Mouse (Mus musculus) activated CD4-positive, CD25-positive, alpha-beta regulatory T cell, adult 4 months (primary cell): ENCODE data around the gene Plcd1. TPM values are rescaled to one million over a fixed set of nuclear protein-coding genes. Genes with fewer than 3 reads are reported as not detected.

Experiments
- ATAC-seq: one replicate; pipeline ENCODE4 v1.8.0; 2017
- polyA plus RNA-seq, 2 experiments: library from polyadenylated mRNA; unstranded; fragments of 100-300 nt; shearing (Covaris generic); gene quantifications; one replicate each; pipeline ENCODE4 v1.2.1; 2017

The Plcd1 gene
- polyA plus RNA-seq, 2 experiments from 2014 or later = 2.3 to 4.5 TPM

DNA sequence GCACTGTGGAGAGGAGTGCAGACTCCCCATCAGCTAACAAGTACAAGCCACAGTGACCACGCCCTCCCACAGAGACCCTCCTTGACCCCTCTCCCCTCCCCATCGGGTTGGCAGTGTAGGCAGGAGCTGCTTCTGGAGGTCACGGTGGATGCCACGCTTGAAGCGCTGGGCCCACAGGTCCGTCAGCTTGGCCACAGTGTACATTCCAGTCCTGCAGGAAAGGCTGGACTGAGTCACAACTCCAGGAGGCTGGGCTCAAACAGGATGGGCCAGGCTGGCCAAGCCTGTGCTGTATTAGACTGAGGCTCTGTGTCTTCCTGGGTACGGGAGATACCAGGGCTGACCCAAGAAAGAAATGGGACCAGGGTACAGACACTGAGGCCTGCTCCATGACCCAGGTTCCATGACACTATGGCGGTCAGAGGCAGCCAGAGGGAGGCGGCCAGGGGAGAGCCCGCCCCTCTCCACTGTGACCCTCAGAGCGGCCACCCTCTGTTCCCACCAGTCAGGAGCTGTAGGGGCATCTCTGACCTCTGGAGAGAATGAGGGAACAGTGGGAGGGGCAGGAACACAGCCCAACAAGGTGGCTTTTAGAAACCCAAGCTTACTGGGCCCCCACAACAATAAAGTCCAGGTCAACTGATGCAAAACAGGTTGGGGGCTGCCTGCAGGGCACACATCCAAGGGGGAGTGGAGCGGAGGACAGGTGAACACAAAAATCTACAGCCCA, 1.6 kb downstream of the Plcd1 start:
- ATAC-seq = no peak

DNA sequence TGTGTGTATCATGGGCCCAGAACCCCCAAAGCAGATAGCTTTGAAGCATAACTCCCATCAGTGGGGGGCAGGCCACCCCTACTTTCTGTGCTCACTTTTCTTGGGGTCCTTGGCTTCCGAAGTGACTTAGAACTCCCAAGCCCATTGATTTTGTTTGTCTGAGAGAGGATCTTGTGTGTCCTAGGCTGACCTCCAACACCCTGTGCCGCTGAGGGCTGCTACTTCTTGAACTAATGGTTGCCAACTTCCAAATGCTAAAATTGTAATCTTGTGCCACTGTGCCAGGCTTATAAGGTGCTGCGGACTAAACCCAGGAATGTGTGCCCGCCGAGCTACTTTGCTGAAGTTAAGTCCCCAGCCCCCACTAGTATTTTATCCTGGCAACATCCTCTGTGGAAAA, 2.8 kb downstream of the Plcd1 start:
- no peak for ATAC-seq

DNA sequence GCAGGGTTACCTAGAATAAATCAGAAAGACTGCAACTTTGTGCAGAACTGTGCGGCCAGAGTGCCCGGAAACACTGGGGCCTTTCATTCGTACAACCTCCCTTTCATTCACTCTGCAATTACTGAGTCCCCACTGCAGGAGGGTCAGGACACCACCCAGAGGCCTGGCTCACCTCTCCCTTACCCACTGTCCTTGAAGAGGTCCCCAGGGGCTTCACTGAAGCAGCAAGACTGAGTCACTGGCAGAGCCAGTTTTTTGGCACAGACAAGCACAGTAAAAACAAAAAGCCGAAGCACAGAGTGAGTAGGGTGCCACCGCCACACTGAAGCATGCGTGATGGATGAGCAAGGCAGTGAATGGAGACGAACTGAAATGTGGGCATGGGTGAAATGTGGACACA, 3.9 kb downstream of the Plcd1 start:
- ATAC-seq = no peak

DNA sequence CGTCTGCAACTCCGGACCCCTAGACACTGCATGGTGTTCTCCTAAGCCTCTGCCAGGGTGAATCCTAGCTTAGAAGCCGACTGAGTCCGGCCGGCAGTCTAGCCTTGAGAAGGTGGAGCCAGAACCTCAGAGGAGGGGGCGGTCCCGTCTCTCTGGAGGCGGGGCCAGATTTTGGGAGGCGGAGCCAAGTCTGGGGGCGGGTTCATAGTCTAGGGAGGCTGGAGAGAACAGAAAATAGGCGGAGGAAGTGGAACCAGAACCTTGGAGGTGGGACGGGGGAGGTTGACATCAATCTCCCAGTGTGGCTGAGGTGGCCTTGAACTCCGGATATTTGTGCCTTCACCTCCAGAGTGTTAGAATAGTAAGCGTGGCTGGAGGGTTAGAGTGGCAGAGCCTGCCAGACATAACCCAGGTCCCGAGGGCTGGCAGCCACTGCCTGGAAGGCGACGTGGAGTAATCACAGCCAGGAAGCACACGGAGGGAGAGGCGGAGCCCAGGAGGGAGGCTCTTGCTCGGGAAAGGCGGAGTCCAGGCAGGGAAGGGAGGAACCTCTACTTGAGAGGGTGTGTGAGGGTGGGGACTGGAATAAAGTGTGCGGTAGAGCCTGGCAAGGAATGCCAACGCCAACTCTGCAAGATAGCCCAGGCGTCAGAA, 5.0 kb downstream of the Plcd1 start:
- ATAC-seq = peak; percentile 58

DNA sequence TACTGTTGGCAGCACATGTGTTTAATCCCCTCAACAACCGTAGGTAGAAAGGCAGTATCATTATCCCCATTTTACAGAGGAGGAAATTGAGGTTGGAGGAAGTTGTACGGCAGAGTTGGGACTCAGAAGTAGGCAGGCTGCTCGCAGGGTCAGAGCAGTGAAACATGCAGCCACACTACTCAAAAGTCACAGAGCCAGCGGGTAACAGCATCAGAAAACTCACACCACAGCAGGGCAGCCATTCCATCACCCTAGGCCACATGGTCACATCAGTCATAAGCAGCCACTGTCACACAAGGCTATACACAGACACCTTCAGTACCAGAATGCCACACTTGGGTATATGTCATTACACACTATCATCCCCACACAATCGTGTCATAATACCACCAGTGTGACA, 6.0 kb downstream of the Plcd1 start:
- no peak for ATAC-seq

DNA sequence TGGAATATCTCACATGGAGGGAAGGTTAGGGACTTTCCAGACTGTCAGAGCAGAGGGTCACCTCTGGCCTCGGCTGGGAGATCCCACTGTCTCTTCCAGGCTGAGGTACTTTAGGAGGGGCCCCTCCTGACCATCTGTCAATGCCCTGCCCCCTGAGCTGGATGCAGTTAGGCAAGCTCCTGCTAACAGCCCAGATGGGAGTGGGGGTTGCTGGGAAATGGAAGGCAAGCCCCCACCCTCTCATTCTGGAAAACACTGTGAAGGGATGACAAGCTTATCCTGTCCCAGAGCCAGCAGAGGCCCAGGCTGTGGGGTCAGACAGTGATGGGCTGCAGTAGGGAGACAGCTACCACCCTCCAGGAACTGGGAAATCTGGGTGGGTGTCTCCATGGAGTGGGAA, 6.9 kb downstream of the Plcd1 start:
- ATAC-seq = no peak

DNA sequence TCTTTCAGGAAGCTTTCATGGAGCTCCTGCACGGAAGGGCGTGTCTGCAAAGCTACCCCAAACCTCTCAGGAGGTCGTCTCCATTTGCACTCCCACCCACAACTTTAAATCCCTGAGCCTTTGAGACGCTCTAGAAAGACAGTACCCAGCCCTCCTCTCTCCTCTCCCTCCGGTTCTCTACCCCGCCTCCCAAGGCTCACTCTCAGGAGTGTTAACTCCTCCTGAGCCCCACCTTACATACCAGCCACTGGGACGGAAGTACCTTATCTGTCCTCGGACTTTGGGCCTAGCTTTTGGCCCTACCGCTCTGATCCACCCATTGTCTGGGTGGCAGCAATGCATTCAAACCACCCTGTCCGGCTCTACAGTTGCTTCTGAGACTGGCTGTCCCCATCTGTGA, 9.3 kb downstream of the Plcd1 start:
- ATAC-seq = no peak

DNA sequence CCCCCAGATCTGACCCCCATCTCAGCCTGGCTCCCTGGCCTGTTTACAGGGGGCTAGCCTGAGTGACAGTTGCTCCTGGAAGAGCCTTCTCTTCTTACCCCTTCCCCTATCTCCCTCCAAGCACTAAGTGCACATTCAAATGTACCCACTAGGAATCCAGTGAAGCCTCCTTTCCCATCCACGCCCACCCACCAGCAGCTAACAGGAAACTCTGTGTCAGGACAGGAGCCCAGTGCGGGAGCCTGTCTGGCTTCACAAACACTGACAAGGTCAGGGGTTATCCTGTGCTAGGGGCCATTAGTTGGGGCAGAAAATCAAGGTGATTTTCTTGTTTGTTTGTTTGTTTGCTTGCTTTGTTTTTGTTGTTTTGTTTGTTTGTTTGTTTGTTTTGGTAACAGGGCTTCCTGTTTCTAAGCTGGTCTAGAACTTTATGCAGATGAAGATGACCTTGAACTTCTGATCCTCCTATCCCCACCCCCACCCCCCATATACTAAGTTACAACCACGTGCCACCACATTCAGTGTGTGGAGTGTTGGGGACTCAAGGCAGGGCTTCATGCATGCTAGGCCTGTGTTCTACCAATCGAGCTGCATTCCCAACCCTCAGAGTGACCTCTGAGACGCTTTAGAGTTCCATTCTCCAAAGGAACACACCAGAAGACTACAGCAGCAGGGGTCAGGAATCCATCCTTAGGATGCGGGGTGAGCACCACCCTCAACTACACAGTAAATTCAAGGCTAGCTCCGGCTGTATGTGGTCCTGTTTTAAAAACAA, 10.5 kb downstream of the Plcd1 start:
- ATAC-seq = no peak

DNA sequence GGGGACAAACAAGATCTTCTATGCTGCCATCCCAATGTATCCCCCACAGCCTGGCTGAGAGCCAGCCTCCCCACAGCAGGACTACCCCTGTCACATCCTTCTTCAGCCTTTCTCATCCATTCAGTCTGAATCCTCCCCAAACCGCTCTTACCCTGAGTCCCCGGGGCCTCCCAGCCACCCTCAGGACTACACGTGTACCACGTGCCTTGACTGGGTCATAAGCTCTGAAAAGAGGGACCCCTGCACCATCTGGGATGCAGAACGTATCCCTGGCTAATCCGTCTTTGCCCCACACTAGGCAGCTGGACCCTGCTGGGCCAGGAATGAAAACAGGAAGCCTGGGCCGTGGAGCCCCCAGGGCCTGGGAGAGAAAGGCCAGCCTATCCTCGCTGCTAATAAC, 11.3 kb downstream of the Plcd1 start:
- no peak for ATAC-seq

DNA sequence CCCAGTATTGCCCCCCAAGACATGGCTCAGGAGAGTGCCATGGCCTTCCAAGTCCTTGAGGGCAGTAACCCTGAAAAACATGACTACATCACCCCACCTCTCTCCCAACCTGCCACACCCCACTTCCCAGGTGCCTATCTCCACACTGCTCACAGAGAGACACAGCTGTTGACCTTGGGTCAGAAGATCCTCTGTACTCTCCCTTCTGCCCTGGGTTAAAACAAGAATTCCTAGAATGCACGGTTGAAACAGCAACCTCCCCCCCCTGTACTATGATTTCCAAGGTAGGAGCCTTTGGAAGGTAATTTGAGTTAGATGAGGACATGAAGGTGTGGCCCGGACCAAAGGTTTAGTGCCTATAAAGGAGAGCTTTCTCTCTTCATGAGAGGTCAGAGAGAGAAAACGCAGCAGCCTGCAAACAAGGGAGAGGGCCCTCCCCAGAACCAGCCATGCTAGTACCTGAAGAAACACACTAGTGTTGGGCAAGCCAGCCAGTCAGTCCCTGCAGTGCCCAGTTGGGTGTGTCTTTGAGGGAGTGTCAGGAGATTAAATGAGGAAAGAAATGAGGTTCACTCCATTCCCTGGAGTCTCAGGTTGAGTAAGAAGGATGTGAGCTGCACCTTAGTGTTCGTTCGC, 13.1 kb downstream of the Plcd1 start:
- ATAC-seq = no peak

DNA sequence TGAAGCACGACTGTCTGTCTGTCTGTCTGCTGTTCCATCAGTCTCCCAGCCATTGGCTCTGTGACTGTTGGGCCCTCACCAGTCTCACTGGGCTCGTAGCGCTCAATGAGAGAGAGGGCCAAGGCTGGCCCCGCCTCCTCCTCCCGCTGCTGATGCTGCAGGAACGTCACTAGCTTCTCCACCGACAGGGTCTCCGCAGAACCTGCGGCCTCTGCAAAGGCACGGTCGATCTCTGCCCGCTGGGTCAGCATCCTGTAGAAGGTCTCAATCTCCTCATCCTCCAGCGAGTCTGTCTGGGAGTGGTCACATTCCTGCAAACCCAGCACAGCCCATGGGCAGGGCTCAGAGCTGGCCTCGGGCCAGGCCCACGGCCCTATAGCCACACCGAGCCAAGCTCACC, 17.6 kb downstream of the Plcd1 start:
- ATAC-seq = no peak

DNA sequence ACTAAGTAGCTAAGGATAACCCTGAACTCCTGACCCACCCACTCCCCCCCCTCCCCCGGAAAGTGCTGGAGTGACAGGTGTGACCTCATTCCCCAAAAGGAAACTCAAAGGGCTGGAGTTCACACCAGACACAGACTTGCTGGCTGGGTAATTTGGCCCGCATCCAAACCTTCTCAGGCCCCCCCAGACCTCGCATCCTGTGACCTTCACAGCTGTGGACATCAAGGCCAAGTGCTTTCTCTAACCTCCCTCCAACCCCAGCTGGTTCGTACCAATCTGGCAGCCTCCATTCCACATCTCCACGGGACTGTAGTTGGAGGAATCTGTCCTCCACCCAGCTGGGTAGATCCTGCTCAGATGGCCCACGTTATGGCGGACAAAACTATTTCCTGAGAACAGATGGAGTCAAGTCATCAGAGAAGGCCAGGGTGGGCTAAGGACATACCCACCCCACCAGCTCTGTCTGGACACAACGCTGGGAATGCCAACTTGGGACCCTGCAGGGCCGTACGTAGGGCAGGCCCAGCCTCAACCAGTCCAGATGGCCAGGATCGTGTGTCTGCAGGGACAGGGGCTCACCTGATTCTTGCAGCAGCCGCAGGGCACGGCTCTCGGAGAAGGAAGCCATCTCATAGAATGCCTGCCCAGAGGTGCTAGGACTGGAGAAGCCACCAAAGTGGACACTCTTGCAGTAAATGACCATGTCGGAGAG, 20.0 kb downstream of the Plcd1 start:
- ATAC-seq = no peak

DNA sequence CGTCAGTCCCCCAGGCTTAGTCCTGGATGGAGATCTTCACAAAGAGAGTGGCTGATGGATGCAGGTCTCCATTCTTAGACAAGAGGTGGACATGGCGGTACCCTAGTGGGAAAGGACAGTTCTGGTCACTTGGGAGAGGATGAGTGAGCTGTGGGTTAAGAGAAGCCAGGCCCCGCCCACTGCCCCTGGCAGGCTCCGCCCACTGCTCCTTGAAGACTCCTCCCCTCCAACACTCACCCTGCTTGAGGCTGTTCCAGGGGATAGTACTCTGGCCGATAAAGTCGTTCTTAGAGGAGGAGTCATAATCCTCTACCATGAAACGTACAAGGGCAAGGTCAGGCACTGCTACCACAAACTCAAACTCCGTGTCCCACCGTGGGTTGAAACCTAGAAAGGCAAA, 21.5 kb downstream of the Plcd1 start:
- ATAC-seq = no peak

DNA sequence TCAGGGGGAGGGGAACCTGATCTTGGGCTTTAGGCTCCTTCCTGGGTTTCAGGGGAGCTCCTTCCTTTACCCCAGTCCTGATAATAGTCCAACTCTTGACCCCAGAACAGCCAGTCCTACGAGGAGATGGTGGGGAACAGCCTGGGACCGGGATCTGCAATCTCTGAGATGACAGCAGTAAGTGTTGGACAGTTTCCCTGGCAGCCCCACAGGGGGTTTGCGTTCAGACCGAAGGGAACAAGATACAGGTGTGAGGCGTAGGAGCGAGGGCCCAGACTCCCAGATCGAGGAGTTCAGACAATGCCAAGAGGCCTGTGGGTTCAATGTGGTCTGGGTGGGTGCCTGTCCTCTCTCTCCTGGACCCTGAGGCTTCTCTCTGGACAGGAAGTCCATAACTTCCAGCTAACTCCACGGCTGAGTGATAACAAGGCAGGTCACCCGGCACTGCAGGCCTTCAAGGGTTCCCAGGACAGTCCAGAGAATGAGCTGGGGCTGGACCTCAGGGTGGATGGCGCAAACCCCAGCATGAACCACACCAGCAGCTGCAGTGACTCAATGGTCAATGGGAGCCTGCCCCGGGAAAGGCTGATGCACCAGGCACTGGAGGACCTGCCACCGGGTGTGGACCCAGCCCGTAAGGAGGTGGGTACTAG, 23.0 kb downstream of the Plcd1 start:
- no peak for ATAC-seq

DNA sequence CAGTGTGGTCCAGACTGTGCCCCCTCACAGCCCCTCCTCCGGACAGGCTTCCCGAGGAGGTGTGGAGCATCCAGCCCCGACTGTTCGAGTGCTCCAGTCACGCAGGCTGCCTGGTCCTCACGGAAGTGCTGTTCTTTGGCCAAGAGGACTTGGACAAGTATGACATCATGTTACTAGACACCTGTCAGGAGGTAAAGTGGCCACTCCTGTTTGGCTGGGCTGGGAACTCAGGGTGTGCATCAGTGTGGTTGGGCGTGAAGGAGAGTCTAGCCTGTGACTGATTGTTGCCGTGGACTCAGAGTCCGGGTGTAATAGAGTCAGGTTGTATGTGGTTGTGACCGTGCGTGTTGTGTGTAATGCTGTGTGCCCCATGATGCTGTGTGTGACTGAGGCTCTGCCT, 25.0 kb downstream of the Plcd1 start:
- ATAC-seq = no peak

DNA sequence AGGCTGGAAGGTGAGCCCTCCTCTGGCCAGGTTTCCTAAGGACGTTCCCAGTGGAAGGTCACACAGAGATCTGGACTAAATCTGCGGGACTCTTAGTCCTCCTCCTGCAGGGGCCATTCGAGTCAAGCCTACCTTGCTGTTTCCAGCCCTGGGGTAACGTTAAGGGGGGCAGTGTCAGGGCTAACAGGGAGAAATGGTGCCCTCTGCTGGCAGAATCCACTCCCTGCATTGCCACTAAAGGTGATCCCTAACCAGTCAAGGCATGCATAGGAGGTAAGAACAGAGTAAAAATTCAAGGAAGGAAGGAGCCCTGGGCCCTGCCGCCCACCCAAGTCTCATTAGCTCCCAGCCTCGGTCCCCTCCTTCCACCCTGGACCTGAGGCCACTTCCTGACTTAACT, 25.7 kb downstream of the Plcd1 start:
- no peak for ATAC-seq

DNA sequence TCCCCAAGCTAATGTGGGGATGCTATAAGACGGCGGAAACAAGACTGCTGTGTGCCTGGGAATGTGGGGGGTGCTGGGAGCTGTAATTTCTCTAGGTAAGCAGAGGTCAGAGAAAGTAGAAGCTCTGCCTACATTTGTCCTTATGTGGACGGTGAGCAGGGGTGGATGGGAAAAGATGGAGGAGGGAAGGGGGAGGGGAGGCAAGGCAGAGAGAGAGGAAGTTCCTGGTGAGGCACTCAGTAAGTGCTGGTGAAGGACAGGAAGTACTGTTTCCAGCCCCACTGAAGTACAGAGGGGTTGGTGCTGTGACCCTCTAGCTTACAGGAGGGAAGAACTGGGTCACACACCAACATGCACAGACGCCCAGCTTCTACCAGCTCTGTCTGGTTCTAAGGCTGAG, 29.0 kb downstream of the Plcd1 start:
- ATAC-seq = no peak

DNA sequence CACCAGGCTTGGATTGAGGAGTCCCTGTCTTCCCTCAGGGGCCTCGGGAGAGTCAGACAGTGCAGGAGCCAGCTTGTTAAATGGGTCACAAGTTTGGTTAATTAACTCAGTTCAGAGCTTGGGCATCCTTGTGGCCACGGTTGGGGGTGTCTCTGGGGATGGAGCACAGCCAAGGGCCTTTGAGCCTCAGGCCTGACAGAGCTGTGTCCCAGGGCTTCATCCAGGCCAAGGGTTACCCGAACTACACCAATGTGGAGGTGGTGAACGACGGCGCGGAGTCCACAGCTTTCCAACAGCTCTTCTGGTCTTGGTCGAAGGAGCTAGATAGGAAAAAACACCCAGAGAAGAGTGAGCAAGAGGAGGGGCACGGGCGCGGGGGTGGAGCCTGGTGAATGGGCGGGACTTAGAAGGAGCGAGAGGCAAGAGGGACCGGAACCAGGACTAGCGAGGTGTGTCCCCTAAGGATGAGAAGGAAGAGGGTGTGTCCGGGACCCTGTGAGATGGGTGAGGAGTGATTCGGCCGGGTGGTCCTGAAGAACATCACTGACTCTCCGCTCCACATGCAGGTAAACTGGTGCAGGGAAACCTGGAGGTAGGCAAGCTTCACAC, 30.2 kb downstream of the Plcd1 start:
- ATAC-seq = peak; percentile 61

DNA sequence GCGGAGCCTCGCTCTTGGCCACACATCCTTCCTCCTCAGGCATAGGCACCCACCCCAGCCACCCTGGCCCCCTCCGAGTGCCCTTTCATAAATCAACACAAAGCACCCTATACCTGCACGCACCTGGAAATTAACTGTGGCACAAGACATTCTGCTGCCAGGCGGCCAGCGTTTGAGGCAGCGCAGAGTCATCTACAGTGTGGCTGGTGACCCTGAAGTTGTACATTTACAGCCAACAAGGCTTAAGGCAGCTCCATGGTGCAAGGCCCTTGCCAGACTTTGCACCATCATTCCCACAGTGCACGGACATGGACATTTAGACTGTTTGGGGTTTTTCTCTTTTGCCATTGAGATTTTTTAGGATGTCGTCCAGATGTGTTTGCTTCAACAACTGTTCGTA, 32.6 kb downstream of the Plcd1 start:
- ATAC-seq = no peak

DNA sequence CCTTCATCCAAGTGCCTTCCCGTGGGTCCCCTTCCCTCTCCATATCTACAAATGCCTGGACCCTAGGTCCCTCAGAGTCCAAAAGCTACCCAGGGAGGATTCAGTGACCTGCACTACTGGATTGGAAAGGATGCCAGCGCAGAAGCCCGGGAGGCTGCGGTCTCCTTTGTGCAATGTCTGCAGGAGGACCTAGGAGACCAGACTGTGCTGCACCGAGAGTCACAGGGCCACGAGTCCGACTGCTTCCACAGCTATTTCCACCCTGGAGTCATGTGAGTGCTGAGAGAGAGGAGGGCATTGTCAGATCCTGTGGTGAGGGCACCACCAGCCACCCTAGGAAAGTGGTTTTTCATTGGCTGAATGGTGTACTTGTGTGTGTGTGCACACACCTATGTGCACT, 35.1 kb downstream of the Plcd1 start:
- ATAC-seq = no peak

DNA sequence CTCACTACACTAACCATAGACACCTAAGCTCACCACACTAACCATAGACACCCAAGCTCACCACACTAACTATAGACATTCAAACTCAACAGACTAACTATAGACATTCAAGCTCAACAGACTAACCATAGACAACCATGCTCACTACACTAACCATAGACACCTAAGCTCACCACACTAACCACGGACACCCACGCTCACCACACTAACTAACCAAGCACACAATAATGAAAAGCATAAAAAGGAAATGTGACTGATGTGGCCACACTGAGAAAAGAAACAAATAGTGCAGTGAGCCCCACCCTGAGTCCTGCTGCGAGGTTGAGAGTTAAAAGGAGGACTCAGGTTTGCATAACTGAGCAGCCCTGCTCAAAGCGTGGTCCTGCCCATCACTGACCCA, 38.0 kb downstream of the Plcd1 start:
- ATAC-seq = no peak
